Mouse (Mus musculus): ENCODE results near the gene Reg4. TPM values are rescaled to one million over a fixed set of nuclear protein-coding genes. Genes with fewer than 3 reads are reported as not detected.

The Reg4 gene
- total RNA-seq, 2 experiments from 2014 or later = not detected

GRCm38 (mm10) chr3:98237240-98237639 lies 15.3 kb downstream of the Reg4 start:
- DNase-seq = no peak

- no peak for DNase-seq
Observed at GRCm38 (mm10) chr3:98238150-98238549, 16.2 kb downstream of the Reg4 start.

GRCm38 (mm10) chr3:98242051-98242450 lies 20.1 kb downstream of the Reg4 start:
- DNase-seq = no peak

- no peak for DNase-seq
Observed at GRCm38 (mm10) chr3:98242458-98243037, 20.6 kb downstream of the Reg4 start.

GRCm38 (mm10) chr3:98245892-98246291 lies 23.9 kb downstream of the Reg4 start:
- no peak for DNase-seq

- DNase-seq = no peak
Observed at GRCm38 (mm10) chr3:98246985-98247751, 25.2 kb downstream of the Reg4 start.

- no peak for DNase-seq
Observed at GRCm38 (mm10) chr3:98249378-98249777, 27.4 kb downstream of the Reg4 start.

- DNase-seq = no peak
Observed at GRCm38 (mm10) chr3:98249833-98250448, 28.0 kb downstream of the Reg4 start.

GRCm38 (mm10) chr3:98254059-98254458 lies 32.1 kb downstream of the Reg4 start:
- no peak for DNase-seq

GRCm38 (mm10) chr3:98254656-98255583 lies 33.0 kb downstream of the Reg4 start:
- no peak for DNase-seq

- no peak for DNase-seq
Observed at GRCm38 (mm10) chr3:98258723-98259122, 36.8 kb downstream of the Reg4 start.

GRCm38 (mm10) chr3:98259271-98259751 lies 37.4 kb downstream of the Reg4 start:
- peak; percentile 55 for DNase-seq

- no peak for DNase-seq
Observed at GRCm38 (mm10) chr3:98260534-98260933, 38.6 kb downstream of the Reg4 start.

GRCm38 (mm10) chr3:98261415-98261814 lies 39.5 kb downstream of the Reg4 start:
- DNase-seq = no peak

GRCm38 (mm10) chr3:98262133-98262532 lies 40.2 kb downstream of the Reg4 start:
- no peak for DNase-seq

- no peak for DNase-seq
Observed at GRCm38 (mm10) chr3:98267249-98267651, 45.3 kb downstream of the Reg4 start.

GRCm38 (mm10) chr3:98273623-98274398 lies 51.9 kb downstream of the Reg4 start:
- no peak for DNase-seq

- no peak for DNase-seq
Observed at GRCm38 (mm10) chr3:98279682-98280081, 57.7 kb downstream of the Reg4 start.

GRCm38 (mm10) chr3:98280204-98280932 lies 58.4 kb downstream of the Reg4 start, which contains the start of gene Hmgcs2:
Gene Hmgcs2, plus strand, starts transcription at chr3:98280435.
- DNase-seq = peak; percentile 23

GRCm38 (mm10) chr3:98280933-98281678 lies 59.1 kb downstream of the Reg4 start:
- DNase-seq = peak; percentile 44

Measured in gastrocnemius, postnatal 25 days (tissue).